Mouse (Mus musculus): Measurements from ENCODE around the gene Mov10l1.

Mov10l1 gene

DNA sequence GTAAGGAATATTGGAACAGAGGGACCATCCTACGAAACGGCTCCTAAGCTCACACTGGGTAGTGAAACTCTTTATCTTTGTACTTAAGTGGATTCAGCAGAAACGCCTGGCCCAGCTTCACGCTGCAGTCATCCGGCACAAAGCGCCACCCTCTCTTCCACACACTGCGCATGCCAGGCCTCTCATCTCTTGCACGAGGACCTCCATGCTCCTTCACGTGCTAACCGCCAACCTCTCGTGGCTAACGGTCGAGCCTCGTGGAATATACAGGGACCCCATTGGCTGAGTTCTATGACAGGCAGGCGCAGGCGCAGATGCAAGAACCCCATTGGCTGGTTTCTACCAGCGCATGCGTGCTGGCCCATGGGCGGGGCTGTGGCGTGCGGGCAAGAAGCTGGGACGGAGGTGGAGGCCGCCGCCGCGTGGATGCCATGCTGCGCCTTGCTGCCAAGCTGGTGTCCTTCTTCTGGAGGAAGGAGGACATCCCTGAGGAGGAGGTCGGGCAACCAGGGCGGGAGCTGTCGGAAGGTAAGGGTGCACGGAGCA lies at the start of gene Mov10l1:
TSS of gene Mov10l1 (plus strand) at position 376 of the 546 bp plus-strand sequence.
- no peak for DNase-seq (ENCODE audit: low read depth, low spot score)

GRCm38 (mm10) chr15:88934141-88934540 lies 48.6 kb upstream of the Mov10l1 start:
- peak; percentile 24 for DNase-seq (ENCODE audit: low read depth, low spot score)

DNA sequence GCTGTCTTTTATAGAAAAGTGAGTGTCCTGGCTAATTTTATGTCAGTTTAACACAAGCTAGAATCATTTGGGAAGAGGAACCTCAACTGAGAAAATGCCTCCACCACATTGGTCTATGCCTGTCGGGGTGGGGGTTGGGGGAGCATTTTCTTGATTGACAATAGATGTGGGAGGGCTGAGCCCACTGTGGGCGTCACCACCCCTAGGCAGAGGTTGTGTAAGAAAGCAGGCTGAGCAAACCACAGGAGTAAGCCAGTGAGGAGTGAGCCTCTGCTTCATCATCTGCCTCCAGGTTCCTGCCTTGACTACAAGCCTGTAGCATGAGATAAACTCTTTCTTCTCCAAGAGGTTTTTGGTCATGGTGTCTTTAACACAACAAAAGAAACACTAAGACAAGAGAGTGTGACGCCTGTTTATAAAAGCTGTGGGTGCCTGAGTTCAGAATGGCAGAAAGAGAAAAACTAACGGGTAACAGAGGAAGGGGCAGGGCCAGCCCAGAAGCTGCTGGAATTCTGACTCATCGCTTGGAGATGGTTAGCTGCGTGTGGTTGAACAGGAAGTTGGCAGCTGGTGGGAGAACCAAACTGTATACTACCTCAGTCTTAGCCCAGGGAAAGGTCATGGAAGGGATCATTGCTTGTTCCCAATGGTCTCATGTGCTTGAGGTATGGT lies 46.0 kb upstream of the Mov10l1 start:
- no peak for DNase-seq (ENCODE audit: low read depth, low spot score)

- no peak for DNase-seq (ENCODE audit: low read depth, low spot score)
Measured at GRCm38 (mm10) chr15:88937291-88937650, 45.4 kb upstream of the Mov10l1 start.

- DNase-seq (ENCODE audit: low read depth, low spot score) = no peak
Measured at GRCm38 (mm10) chr15:88942783-88943182, 39.9 kb upstream of the Mov10l1 start.

GRCm38 (mm10) chr15:88943896-88944551 lies 38.7 kb upstream of the Mov10l1 start:
- DNase-seq (ENCODE audit: low read depth, low spot score) = peak; percentile 34

DNA sequence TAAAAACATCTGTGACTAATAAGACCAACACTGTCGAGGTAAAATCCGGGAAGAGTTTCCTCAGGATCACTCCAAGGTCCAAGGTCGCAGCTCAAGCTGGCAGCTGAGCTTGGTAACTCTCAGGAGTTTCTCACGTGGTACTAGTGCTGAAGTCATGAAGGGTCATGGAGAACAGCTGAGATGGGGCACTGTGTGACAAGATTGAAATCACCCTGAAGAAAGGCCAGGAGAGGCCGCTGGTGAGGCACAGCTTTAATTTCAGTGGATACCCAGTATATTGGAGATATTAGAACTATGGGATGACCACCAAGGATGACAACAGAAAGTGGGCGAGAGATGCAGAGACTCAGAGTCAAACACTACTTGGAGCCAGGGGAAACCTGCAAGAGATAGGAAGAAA lies 35.9 kb upstream of the Mov10l1 start:
- DNase-seq (ENCODE audit: low read depth, low spot score) = no peak

GRCm38 (mm10) chr15:88951246-88951645 lies 31.5 kb upstream of the Mov10l1 start:
- no peak for DNase-seq (ENCODE audit: low read depth, low spot score)

- DNase-seq (ENCODE audit: low read depth, low spot score) = no peak
Measured at GRCm38 (mm10) chr15:88954368-88955072, 28.2 kb upstream of the Mov10l1 start, which contains the start of gene Ttll8. Gene Ttll8 (minus strand): TSS chr15:88954418.

GRCm38 (mm10) chr15:88955342-88955741 lies 27.4 kb upstream of the Mov10l1 start:
- no peak for DNase-seq (ENCODE audit: low read depth, low spot score)

GRCm38 (mm10) chr15:88957522-88957921 lies 25.2 kb upstream of the Mov10l1 start:
- DNase-seq (ENCODE audit: low read depth, low spot score) = no peak

- no peak for DNase-seq (ENCODE audit: low read depth, low spot score)
Measured at GRCm38 (mm10) chr15:88964070-88964578, 18.6 kb upstream of the Mov10l1 start.

- DNase-seq (ENCODE audit: low read depth, low spot score) = no peak
Measured at GRCm38 (mm10) chr15:88972300-88972699, 10.4 kb upstream of the Mov10l1 start.

- DNase-seq (ENCODE audit: low read depth, low spot score) = no peak
Measured at GRCm38 (mm10) chr15:88978281-88979137, 4.2 kb upstream of the Mov10l1 start, which contains the start of gene Mlc1. Gene Mlc1 (minus strand): TSS chr15:88979007.

DNA sequence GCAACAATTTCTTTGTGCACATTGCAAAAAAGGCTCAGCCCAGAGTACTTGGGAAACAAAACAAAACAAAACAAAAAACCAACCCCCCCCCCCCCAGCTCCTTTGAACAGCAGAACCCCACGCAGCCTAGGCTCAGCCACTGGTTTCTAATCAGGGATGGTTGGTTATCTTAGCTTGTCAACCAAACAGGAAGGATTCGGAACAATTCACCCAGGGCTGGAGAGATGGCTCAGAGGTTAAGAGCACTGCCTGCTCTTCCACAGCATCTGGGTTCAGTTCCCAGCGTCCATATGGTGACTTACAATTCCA lies 3.6 kb upstream of the Mov10l1 start:
- DNase-seq (ENCODE audit: low read depth, low spot score) = peak; percentile 13

- no peak for DNase-seq (ENCODE audit: low read depth, low spot score)
Measured at GRCm38 (mm10) chr15:88989236-88989635, 6.5 kb downstream of the Mov10l1 start.

- peak; percentile 12 for DNase-seq (ENCODE audit: low read depth, low spot score)
Measured at GRCm38 (mm10) chr15:88998636-88999035, 15.9 kb downstream of the Mov10l1 start.

DNA sequence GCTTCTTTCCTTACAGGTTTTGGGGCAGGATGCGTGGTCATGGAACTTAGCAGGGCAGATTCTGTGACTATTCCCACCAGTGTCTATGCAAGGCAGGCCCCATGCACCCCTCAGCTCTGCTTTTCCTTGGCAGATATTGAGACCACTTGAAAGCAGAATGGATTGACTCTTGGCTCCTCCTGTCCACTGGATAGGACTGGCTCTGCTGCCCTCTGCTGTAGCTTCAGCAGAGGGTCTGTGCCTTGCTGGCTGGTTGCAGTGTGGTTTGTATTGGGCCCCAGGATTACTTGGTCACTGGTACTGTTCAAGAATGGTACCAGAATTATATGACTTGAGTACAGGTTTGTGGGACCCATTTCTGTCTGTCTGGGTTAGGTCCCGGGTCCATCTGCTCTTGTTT lies 16.4 kb downstream of the Mov10l1 start:
- DNase-seq (ENCODE audit: low read depth, low spot score) = no peak

DNA sequence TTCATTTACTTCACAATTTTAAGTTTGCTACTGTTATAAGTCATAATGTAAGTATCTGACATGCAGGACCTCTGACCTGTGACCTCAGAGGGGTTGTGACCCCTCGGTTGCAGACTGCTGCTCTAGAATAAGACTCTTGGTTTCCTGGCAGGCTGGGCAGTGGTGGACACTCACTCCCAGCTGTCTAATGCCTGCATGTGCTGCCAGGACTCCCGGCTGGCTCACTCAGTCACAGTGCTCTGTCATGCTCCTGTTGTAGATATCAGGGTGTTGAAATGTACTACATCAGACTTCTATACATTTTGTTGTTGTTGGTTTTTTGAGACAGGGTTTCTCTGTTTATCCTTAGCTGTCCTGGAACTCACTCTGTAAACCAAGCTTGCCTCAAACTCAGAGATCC lies 17.7 kb downstream of the Mov10l1 start:
- no peak for DNase-seq (ENCODE audit: low read depth, low spot score)

DNA sequence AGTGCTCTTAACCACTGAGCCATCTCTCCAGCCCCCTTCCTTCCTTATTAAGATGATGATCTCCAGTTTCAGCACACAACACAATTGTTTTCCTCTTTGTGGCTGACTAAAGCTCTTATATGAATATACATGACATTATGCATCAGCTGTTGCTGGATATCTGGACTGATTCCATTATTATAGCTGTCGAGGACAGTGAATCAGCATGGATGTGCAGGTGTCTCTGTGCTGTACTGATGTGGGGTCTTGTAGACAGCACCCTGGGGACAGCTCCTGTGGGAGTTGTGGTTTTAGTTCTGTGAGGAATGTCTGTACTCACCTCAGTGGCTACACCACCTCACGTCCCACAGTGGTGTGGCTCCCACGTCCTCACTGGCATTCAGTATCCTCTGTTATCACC lies 18.5 kb downstream of the Mov10l1 start:
- DNase-seq (ENCODE audit: low read depth, low spot score) = no peak

- no peak for DNase-seq (ENCODE audit: low read depth, low spot score)
Measured at GRCm38 (mm10) chr15:89007002-89007401, 24.3 kb downstream of the Mov10l1 start.
